Mouse (Mus musculus) liver, adult 2 months (tissue): ENCODE results near the gene Eno4.

Experiments used
- CTCF ChIP-seq: fragments of 200-500 bp; IDR thresholded peaks from 2 replicates; pipeline ENCODE4 v1.5.1; 2011; ENCODE audit warnings: low read depth, low read length, control low read depth
- POLR2A ChIP-seq: fragments of 200-500 bp; IDR thresholded peaks from 2 replicates; pipeline ENCODE4 v1.6.1; 2011; ENCODE audit warnings: low read length, control low read depth; ENCODE audit not compliant: insufficient read depth; ENCODE audit errors: extremely low read depth

- TF ChIP-seq CTCF: no peak
- TF ChIP-seq POLR2A: no peak
These were observed 36.5 kb upstream of the Eno4 start for GRCm38 (mm10) chr19:58906685-58907084.
